Mouse (Mus musculus) bone marrow macrophage, adult 2 months (primary cell): ENCODE results near the gene Ell. TPM values are rescaled to one million over a fixed set of nuclear protein-coding genes. Genes with fewer than 3 reads are reported as not detected.

Experiments
- H3K27ac ChIP-seq: 2 replicates; pipeline ENCODE4 v1.5.1; 2012; ENCODE audit warnings: low read depth, low read length; ENCODE audit not compliant: insufficient read depth
- H3K4me1 ChIP-seq: 2 replicates; pipeline ENCODE4 v1.6.1; 2012; ENCODE audit warnings: low read length; ENCODE audit not compliant: control insufficient read depth, insufficient read depth
- H3K4me3 ChIP-seq: 2 replicates; pipeline ENCODE4 v1.5.1; 2012; ENCODE audit warnings: mild to moderate bottlenecking, low read length, moderate library complexity; ENCODE audit not compliant: insufficient read depth
- CTCF ChIP-seq: IDR thresholded peaks from 2 replicates; pipeline ENCODE4 v1.5.1; 2012; ENCODE audit warnings: low read depth, mild to moderate bottlenecking, low read length, moderate library complexity
- POLR2A ChIP-seq: IDR thresholded peaks from 2 replicates; pipeline ENCODE4 v1.6.1; 2012; ENCODE audit warnings: mild to moderate bottlenecking, low read depth, low read length, borderline replicate concordance
- polyA plus RNA-seq: library from polyadenylated mRNA; stranded (reverse); fragments of >200 nt; gene quantifications from 2 replicates; pipeline ENCODE4 v1.2.4, GENCODE M21; 2012; ENCODE audit not compliant: missing spikeins, insufficient read depth, insufficient read length

The Ell gene
- polyA plus RNA-seq, 1 experiment = 17.1 TPM

DNA sequence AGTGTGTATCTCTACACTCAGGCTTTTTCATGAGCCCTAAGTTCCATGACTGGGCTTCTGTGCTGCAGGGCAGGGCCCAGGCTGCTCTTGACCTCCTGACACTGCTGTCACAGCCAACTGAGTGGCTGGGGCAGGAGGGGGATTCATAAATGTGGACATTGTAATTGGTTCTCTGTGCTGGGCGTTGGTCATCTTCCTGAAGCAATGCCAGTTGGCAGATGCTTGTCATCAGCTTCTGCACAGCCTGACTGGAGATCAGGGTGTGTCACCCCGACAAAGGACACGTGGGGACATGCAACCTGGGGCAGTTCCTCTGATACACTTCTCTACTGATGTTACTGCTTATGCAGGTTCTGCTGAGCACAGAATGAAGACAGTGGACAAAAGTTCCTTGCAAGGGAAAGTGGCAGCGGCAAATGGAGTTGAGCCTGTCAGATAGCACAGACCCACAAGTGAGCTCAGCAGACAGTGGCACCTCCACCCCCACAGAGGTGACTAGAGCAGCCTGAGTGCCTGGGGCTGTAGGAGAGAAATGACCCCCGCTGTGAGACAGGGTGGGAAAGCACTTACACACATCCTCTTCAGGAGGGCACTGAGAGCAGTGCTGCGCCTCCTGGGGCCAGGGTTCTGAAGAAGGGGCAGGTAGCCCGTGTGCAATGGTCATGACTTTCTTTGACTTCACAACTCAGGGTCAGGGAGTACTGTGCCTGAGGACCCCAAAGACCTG lies 22.7 kb downstream of the Ell start:
- peak overlapping the region; percentile 80 for H3K27ac ChIP-seq
- TF ChIP-seq CTCF (no peak), POLR2A (no peak)
- H3K4me1 ChIP-seq = peaks cover 65% of the 10 kb centered on the region
- H3K4me3 ChIP-seq = no peak overlapping the region

DNA sequence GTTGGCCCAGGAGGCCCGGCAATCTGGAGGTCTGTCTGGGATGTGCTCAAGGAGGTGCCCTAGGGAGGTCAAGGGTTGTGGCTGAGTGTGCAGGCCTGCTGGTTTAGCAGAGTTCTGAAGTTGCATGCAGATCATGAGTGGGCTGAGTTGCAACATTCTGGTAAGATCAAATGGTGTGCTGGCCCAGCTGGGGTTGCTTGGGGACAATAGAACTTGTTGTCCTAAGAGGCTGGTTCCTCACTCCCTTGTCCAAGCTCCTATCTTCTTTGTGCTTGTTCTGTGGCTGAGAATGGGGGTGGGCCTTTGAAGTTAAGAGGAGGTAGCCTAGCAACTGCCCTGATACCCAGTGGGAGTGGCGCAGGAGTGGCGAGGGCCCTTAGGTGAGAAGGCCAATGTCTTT lies 23.5 kb downstream of the Ell start:
- Histone ChIP-seq H3K27ac (peak overlapping the region; percentile 49), H3K4me1 (peaks cover 65% of the 10 kb centered on the region), H3K4me3 (no peak overlapping the region)
- TF ChIP-seq CTCF (no peak), POLR2A (no peak)

DNA sequence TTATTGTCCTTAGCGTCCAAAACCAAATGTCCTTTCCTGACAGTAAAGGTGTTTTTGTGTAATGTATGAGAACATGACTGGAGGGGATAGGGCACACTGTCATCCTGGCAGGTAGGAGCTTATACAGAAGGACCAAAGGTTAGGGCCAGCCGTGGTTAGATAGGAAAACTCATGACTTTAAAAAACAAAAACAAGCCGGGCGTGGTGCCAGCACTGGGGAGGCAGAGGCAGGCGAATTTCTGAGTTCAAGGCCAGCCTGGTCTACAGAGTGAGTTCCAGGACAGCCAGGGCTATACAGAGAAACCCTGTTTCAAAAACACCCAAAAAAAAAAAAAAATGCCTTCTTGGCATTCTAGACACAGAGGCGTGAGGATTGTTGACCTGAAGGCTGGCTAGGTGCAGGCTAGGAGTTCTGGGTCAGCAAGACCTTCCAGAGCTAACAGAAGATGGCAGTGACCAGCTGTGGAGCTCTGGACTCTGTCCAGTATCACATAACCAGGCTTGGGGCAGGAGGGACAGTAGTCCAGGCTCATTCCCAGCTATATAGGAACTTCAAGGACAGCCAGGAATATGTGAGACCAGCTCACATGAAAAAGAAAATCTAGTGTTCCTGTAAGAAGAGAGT lies 24.6 kb downstream of the Ell start:
- peaks cover 59% of the 10 kb centered on the region for H3K4me1 ChIP-seq
- no peak for TF ChIP-seq POLR2A
- TF ChIP-seq CTCF = no peak
- no peak overlapping the region for H3K4me3 ChIP-seq
- H3K27ac ChIP-seq = no peak overlapping the region

DNA sequence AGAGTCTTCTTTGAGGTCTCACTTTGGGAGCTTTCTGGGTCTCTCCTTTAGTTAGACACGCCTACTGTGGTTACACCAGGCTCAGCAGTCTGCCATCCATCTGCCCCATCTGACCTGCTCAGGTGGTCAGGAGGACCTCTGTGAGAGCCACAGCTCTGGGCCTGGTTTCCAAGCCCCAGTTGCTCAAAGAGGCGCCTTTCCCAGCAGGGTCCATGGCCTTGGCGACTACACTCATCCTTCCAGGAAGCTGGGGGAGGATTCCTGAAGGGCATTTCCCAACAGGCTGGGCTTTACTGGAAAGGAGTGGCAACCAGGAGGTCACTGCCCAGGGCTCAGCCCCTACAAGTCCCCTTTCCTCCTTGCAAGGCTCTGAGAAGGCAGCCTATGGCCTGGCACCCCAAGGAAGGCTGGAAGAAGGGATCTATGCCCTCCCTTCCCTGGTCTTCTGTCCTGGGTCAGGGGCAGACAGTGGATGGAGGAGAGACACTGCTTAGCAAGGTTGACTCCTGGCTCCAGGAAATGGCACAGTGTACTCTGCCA lies 25.5 kb downstream of the Ell start:
- no peak for TF ChIP-seq POLR2A
- TF ChIP-seq CTCF = no peak
- Histone ChIP-seq H3K4me1 (peaks cover 56% of the 10 kb centered on the region), H3K27ac (no peak overlapping the region), H3K4me3 (no peak overlapping the region)

DNA sequence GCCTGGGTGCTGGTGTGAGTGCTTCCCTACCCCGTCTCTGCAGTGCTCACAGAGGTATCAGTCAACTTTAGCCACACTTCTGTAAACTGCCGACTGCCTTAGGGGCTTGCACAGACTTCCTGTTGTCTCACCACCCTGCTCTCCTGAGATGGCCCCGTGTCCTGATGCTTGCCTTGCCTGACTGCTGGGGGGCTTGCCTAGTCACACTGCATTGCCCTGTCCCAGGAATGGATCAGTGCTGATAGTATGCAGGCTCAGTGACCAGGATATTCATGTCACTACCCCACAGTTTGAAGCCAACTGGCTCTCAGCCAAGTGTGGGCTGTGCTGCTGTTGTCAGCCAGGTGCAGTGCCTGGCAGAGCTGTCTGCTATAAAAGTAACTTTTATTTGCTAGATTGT lies 26.3 kb downstream of the Ell start:
- no peak overlapping the region for H3K4me3 ChIP-seq
- TF ChIP-seq CTCF (no peak), POLR2A (no peak)
- peaks cover 58% of the 10 kb centered on the region for H3K4me1 ChIP-seq

DNA sequence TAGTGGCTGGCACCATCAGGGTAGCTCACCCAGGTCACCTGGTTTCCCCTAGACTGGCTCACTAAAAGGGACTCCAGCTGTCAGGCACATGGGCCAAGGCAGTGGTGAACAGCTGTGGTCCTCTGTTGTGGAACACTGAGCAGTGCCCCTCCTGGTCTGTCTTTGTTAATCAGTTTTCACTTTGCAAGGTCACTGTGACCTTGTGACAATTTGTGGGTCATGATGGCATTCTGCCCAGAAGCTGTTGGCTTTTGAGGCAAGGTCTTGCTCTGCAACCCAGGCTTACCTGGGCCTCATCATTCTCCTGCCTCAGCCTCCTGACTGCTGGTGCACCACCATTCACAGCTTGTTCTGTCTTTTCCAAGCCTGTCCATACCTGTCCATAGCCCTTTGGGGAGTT lies 31.1 kb downstream of the Ell start:
- Histone ChIP-seq H3K27ac (no peak overlapping the region), H3K4me1 (peaks cover 37% of the 10 kb centered on the region), H3K4me3 (no peak overlapping the region)
- TF ChIP-seq POLR2A (no peak), CTCF (no peak)

More for the DNA sequence above, 26.3 kb downstream of the Ell start:
- H3K27ac ChIP-seq = no peak overlapping the region

DNA sequence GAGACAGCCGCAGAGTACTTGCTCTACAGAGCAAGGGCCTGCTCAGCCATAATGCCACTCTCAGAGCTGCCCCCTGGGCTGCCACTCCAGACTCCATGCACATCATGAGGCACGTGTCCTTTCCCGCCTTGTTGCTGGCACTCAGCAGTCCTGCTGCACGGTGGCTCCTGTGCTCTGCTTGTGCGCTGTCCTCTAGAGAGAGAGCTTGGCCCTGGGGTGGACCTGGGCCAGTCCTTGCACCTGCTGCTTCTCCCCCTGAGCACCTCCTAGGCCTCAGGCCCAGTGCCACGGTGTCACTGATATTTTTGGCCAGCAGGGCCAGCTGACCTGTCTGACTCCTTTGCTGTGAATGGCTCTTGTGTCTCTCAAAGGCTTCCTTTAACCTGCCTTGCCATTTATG lies 31.7 kb downstream of the Ell start:
- no peak overlapping the region for H3K27ac ChIP-seq
- no peak overlapping the region for H3K4me3 ChIP-seq
- peaks cover 34% of the 10 kb centered on the region for H3K4me1 ChIP-seq
- TF ChIP-seq POLR2A (no peak), CTCF (no peak)

DNA sequence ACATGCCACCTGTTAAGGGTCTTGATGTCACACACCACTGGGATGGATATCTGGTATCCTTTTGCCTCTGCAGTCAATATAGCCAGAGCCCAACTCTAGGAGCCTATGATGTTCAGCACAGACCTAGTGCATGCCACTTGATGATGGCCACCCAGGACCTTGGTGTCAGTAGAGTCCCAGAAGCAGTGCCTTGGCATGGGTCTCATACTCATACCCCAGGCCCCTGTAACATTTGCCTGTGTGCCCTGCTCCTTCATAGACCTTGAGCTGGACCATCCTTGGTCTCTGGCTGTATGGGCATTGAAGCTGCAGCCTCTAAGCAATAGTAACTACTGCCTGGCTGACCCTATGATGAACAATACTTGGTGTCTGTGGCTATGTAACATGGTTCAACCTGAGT lies 35.0 kb downstream of the Ell start:
- H3K4me1 ChIP-seq = peaks cover 34% of the 10 kb centered on the region
- no peak overlapping the region for H3K27ac ChIP-seq
- no peak for TF ChIP-seq POLR2A
- TF ChIP-seq CTCF = no peak
- no peak overlapping the region for H3K4me3 ChIP-seq

DNA sequence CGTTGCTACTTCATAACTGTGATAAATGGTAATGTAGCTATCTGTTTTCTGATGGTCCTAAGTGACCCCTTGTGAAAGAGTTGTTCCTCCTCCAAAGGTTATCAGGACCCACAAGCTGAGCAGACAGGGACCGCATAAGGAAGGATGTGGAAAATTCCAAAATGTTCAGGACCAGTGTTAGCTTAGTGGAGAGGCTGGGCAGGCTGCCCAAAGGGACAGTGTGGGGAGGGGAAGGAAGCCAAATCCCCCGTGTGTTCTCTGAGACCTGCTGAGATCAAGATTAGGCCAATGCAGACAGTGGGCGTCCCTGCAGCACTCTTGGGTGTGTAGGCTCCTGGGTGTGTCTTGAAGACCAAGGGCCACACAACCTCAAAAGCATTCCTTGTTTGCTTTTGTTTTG lies 35.7 kb downstream of the Ell start:
- peaks cover 31% of the 10 kb centered on the region for H3K4me1 ChIP-seq
- H3K27ac ChIP-seq = no peak overlapping the region
- no peak for TF ChIP-seq POLR2A
- TF ChIP-seq CTCF = no peak
- H3K4me3 ChIP-seq = no peak overlapping the region

DNA sequence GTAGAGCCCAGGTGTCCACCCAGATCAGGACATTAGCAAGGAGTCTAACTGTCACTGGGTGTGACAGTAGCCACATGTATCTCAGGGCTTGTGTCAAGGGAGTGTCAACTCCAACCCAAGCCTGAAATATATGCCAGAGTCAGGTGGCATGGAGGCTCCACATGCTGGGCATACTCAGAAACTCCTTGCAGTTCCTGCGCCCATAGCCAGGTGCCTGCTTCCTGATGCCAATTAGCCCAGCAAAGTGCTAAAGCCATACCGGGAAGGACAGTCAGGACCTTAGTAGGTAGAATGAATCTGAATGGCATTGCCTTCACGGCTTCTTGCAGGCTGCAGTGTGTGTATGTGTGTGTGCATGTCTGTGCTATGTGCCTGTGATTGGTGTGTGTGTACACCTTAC lies 38.0 kb downstream of the Ell start:
- Histone ChIP-seq H3K4me1 (peaks cover 10% of the 10 kb centered on the region), H3K27ac (no peak overlapping the region), H3K4me3 (no peak overlapping the region)
- no peak for TF ChIP-seq POLR2A
- no peak for TF ChIP-seq CTCF
